Mouse (Mus musculus) liver, embryonic 14.5 days (tissue): ENCODE data around the gene Lhfpl5.

ENCODE experiments used
- CTCF ChIP-seq: IDR thresholded peaks from 2 replicates; pipeline ENCODE4 v1.5.1; 2016; ENCODE audit warnings: antibody characterized with exemption, low read depth, control low read depth
- EP300 ChIP-seq: IDR thresholded peaks from 2 replicates; pipeline ENCODE4 v1.6.1; 2016; ENCODE audit warnings: antibody characterized with exemption, low read depth

GRCm38 (mm10) chr17:28572941-28573340 lies 2.5 kb upstream of the Lhfpl5 start:
- no peak for TF ChIP-seq CTCF
- TF ChIP-seq EP300: no peak
